Mouse (Mus musculus): ENCODE measurements at regions not wholly inside any gene's neighbourhood (a gene's known extent, or its start where the extent isn't known, plus 50 kb on each side); places are given as distances from the start of the nearest gene placed in this dataset.
"Not testable (repeated sequence)": the region's sequence is repeated elsewhere in the genome, so short reads cannot be mapped to it uniquely, and the experiment has no call there.

GRCm38 (mm10) chr10:51397016-51397415 is 83.4 kb upstream of the Gm49339 start:
- DNase-seq (ENCODE audit: low spot score in 2 of 2), result not testable (repeated sequence)

- DNase-seq (ENCODE audit: low spot score in 2 of 2), result peak in 1 of 2 experiments; percentile 25
These were observed 75.3 kb upstream of the Gm49339 start for GRCm38 (mm10) chr10:51405141-51405540.

DNA sequence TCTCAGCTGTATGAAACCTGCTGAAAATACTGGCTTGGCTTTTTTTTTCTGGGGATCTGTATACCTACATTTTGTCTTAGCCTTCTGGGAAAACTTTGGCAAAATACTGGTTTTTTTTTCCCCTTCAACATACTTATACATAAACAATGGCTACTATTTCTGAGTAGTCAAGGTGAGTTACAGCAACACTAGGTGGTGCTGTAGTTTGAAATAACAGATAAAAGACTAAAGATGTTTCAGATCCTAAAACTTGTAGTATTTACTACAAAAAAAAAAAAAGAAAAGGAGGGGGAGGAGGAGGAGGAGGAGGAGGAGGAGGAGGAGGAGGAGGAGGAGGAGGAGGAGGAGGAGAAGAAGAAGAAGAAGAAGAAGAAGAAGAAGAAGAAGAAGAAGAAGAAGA is 67.6 kb upstream of the Gm49339 start:
- no peak for DNase-seq (ENCODE audit: low spot score in 2 of 2)

- no peak for DNase-seq (ENCODE audit: low spot score in 2 of 2)
These were observed 65.9 kb upstream of the Gm49339 start for GRCm38 (mm10) chr10:51414512-51414911.

- no peak for DNase-seq (ENCODE audit: low spot score in 2 of 2)
These were observed 63.7 kb upstream of the Gm49339 start for GRCm38 (mm10) chr10:51416723-51417122.

DNA sequence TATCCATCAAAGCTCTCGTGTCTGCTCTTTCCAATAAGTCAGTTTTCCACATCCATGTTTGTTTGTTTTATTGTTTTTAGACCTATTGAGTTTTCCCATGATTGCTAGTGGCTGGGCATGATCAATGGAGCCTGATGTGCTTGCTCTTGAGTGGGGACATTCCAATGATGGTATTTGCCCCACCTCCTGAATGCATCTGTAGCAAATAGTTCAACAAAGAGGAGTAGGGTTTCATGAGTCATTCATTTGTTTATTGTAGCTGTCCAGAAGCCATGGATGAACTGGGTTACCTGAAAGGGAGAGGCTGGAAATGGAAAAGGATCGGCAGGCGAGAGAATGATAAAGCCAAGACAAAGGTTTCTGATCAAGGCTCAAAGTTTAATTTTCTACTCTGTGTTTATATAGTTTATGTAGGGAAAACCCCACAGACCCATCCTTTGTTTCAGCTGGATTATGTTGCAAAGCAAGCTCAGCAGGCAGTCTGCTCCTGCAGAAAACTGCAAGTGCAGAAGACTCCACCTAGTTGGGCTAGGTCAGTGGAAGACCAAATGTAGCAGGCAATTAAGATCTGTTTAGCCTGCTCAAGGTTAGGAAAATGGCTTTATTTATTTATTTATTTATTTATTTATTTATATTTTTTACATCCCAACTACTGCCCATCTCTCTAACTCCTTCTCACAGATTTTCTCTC is 63.0 kb upstream of the Gm49339 start:
- DNase-seq (ENCODE audit: low spot score in 2 of 2), result no peak

DNA sequence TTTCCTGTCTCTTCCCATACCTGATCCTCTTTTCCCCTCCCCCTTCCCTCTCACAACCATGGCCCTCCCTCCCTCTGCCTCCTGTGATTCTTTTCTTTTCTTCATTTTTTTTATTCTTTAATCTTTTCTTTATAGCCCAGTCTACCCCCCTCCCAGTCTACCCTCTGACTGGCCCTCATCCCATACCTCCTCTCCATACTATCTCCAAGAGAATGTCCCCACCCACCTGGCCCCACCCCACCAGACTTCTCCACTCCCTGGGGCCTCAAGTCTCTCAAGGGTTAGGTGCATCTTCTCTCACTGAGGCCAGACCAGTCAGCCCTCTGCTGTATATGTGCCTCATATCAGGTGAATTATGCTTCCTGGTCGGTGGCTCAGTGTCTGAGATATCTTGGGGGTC is 61.9 kb upstream of the Gm49339 start:
- DNase-seq (ENCODE audit: low spot score in 2 of 2), result no peak

DNA sequence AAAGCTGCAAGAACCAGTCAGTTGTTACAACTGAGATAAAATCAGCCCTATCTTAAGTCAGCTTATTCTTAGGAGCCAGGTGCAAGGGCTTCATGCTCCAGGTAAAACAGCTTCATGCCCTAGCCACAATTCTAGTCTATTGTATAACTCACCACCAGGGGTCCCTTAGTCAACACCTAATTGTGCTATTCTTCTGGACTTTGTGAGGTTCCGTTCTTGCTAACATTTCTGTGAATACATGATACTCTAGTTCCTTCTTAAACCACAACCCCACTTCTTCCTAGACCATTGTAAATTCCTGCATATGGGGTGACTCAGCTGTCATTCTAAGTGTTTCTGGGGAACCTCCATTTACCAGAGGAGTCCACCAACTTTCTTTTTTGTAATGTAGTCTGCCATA is 57.9 kb upstream of the Gm49339 start:
- DNase-seq (ENCODE audit: low spot score in 2 of 2), result no peak

All from spleen, postnatal 14 days (tissue).